Mouse (Mus musculus) common myeloid progenitor, adult 5-6 weeks (primary cell): ENCODE measurements around the gene D11Wsu47e. TPM values are rescaled to one million over a fixed set of nuclear protein-coding genes. Genes with fewer than 3 reads are reported as not detected.
"Not testable (repeated sequence)": the region's sequence is repeated elsewhere in the genome, so short reads cannot be mapped to it uniquely, and the experiment has no call there.

Source experiments
- ATAC-seq: replicated peaks from 2 replicates; pipeline ENCODE4 v1.8.0; 2016; ENCODE audit warnings: low read depth, mild to moderate bottlenecking, moderate TSS enrichment, inconsistent platforms; ENCODE audit not compliant: poor library complexity, severe bottlenecking
- total RNA-seq: library from RNA; stranded (forward); fragments of 200-1000, 187-1606 nt; gene quantifications from 2 replicates; pipeline ENCODE4 v1.2.3, GENCODE M21; 2017

The D11Wsu47e gene
- total RNA-seq = 10.4 and 19.1 TPM in 2 replicates

GRCm38 (mm10) chr11:113683957-113684706, at the start of gene D11Wsu47e, which contains the start of gene Fam104a:
Gene D11Wsu47e, plus strand, starts transcription at chr11:113684412.
Gene Fam104a, minus strand, starts transcription at chr11:113684155.
- ATAC-seq = peak; percentile 85

- no peak for ATAC-seq
Measured at GRCm38 (mm10) chr11:113634699-113635121, 49.5 kb upstream of the D11Wsu47e start.

GRCm38 (mm10) chr11:113638680-113639079, 45.5 kb upstream of the D11Wsu47e start:
- peak; percentile 51 for ATAC-seq

- ATAC-seq = no peak
Measured at GRCm38 (mm10) chr11:113645181-113645580, 39.0 kb upstream of the D11Wsu47e start.

GRCm38 (mm10) chr11:113648152-113648551, 36.1 kb upstream of the D11Wsu47e start:
- peak; percentile 73 for ATAC-seq

- 0 out of 2 replicates have a peak, but pooled peaks have one; percentile 2 for ATAC-seq
Measured at GRCm38 (mm10) chr11:113648690-113649352, 35.4 kb upstream of the D11Wsu47e start, which contains the start of gene Cog1. Gene Cog1, plus strand, starts transcription at chr11:113649169.

- peak; percentile 49 for ATAC-seq
Measured at GRCm38 (mm10) chr11:113649353-113650210, 34.6 kb upstream of the D11Wsu47e start, which contains the start of gene Slc39a11. Gene Slc39a11, minus strand, starts transcription at chr11:113650079.

- peak; percentile 40 for ATAC-seq
Measured at GRCm38 (mm10) chr11:113651206-113651906, 32.9 kb upstream of the D11Wsu47e start.

GRCm38 (mm10) chr11:113651907-113652273, 32.3 kb upstream of the D11Wsu47e start:
- ATAC-seq = no peak

- no peak for ATAC-seq
Measured at GRCm38 (mm10) chr11:113652516-113652915, 31.7 kb upstream of the D11Wsu47e start.

GRCm38 (mm10) chr11:113654105-113654504, 30.1 kb upstream of the D11Wsu47e start:
- no peak for ATAC-seq

- ATAC-seq = no peak
Measured at GRCm38 (mm10) chr11:113654561-113655270, 29.5 kb upstream of the D11Wsu47e start.

- no peak for ATAC-seq
Measured at GRCm38 (mm10) chr11:113656511-113656932, 27.7 kb upstream of the D11Wsu47e start.

- no peak for ATAC-seq
Measured at GRCm38 (mm10) chr11:113657221-113657620, 27.0 kb upstream of the D11Wsu47e start.

GRCm38 (mm10) chr11:113658319-113658718, 25.9 kb upstream of the D11Wsu47e start:
- ATAC-seq = no peak

- ATAC-seq = no peak
Measured at GRCm38 (mm10) chr11:113658763-113659162, 25.4 kb upstream of the D11Wsu47e start.

GRCm38 (mm10) chr11:113660213-113660612, 24.0 kb upstream of the D11Wsu47e start:
- ATAC-seq = not testable (repeated sequence)

GRCm38 (mm10) chr11:113660940-113661339, 23.3 kb upstream of the D11Wsu47e start:
- peak; percentile 78 for ATAC-seq

GRCm38 (mm10) chr11:113661835-113662351, 22.3 kb upstream of the D11Wsu47e start:
- ATAC-seq = peak; percentile 24
